Mouse (Mus musculus): ENCODE measurements around the gene Magea2. TPM values are rescaled to one million over a fixed set of nuclear protein-coding genes. Genes with fewer than 3 reads are reported as not detected.

The Magea2 gene
- not detected for polyA plus RNA-seq (2014; fragmentation: Illumina TruSeq; extraction: RNeasy Lipid Tissue Mini Kit (QIAGEN cat#74804); ENCODE audit: low read depth, low replicate concordance)

DNA sequence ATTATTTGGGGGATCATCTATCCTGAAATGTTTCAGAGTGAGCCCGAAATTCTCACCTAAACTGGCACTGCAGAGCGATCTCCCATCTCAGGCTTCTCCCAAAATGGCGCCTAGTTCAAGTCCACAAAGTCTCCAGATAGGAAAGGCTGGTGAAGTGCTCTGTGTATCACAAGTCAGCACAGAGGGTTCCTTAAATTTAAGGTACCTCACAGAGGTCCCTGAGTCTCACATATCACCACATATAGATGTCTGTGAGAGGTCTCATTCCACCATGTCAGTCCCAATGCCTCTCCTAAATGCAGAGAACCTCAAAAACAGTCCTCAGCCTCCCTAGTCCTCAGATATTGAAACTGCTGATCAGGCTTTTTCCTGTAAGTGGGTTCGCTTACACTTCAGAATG is at the start of gene Magea2:
Gene Magea2, minus strand, starts transcription at position 101 of the 400 bp plus-strand sequence.

GRCm38 (mm10) chrX:155128312-155128711 is 34.8 kb upstream of the Magea2 start, which contains the start of gene Cldn34b2:
Cldn34b2 (minus strand) TSS chrX:155128412.

DNA sequence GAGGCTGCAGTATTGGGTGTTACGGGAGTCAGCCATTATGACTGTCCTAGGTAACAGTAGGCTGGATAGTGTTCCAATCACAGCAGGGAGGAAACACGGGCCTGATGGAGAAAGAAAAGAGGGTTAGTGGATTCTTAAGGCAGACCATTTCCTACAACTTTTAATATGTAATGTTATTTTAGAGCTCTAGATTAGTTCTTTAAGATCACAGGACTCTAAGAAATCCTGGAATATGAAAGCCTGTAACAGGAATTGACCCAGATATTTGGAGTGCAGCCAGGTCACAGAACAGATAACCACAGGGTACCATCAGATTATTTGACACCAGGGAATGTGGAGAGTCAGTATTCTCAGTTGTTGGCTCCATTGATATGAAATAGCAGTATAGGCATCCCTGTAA is 3.8 kb downstream of the Magea2 start, which contains the start of gene Magea1:
Gene Magea1, minus strand, starts transcription at position 101 of the 400 bp plus-strand sequence.

DNA sequence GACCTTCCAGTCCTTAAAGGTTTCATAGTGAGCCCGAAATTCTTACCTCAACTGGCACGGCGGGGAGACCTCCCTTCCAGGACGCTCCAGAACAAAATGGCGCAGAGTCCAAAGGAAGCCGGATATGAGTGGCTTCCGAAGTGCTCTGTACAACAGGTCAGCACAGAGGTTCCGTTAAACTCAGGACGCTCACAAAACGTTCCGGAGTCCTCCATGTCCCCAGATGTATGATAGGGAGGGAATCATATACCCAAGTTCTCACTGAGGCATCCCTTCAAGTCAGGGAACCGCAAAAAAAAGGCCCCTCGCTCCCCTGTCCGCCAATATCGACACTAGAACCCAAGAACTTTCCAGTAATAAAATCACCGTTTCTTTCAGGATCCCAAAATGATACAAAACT is 30.4 kb downstream of the Magea2 start, which contains the start of gene Magea5:
Gene Magea5, minus strand, starts transcription at position 101 of the 400 bp plus-strand sequence.

DNA sequence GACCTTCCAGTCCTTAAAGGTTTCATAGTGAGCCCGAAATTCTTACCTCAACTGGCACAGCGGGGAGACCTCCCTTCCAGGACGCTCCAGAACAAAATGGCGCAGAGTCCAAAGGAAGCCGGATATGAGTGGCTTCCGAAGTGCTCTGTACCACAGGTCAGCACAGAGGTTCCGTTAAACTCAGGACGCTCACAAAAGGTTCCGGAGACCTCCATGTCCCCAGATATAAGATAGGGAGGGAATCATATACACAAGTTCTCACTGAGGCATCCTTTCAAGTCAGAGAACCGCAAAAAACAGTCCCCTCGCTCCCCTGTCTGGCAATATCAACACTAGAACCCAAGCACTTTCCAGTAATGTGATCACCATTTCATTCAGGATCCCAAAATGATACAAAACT is 97.7 kb downstream of the Magea2 start, which contains the start of gene Magea8:
Gene Magea8, minus strand, starts transcription at position 101 of the 400 bp plus-strand sequence.

Other genes with a start within 250 kb of the Magea2 start
- not detected for gene Cldn34b1, start 203.4 kb downstream of the Magea2 start, polyA plus RNA-seq (2014; fragmentation: Illumina TruSeq; extraction: RNeasy Lipid Tissue Mini Kit (QIAGEN cat#74804); ENCODE audit: low read depth, low replicate concordance)
- gene Magea6, start 157.7 kb downstream of the Magea2 start, polyA plus RNA-seq (2014; fragmentation: Illumina TruSeq; extraction: RNeasy Lipid Tissue Mini Kit (QIAGEN cat#74804); ENCODE audit: low read depth, low replicate concordance) = not detected
- not detected for gene Magea3, start 144.2 kb downstream of the Magea2 start, polyA plus RNA-seq (2014; fragmentation: Illumina TruSeq; extraction: RNeasy Lipid Tissue Mini Kit (QIAGEN cat#74804); ENCODE audit: low read depth, low replicate concordance)
- gene Magea8, start 97.8 kb downstream of the Magea2 start, polyA plus RNA-seq (2014; fragmentation: Illumina TruSeq; extraction: RNeasy Lipid Tissue Mini Kit (QIAGEN cat#74804); ENCODE audit: low read depth, low replicate concordance) = not detected
- gene Magea5, start 30.5 kb downstream of the Magea2 start, polyA plus RNA-seq (2014; fragmentation: Illumina TruSeq; extraction: RNeasy Lipid Tissue Mini Kit (QIAGEN cat#74804); ENCODE audit: low read depth, low replicate concordance) = not detected
- gene Magea1, start 3.9 kb downstream of the Magea2 start, polyA plus RNA-seq (2014; fragmentation: Illumina TruSeq; extraction: RNeasy Lipid Tissue Mini Kit (QIAGEN cat#74804); ENCODE audit: low read depth, low replicate concordance) = not detected
- gene Cldn34b2, start 34.7 kb upstream of the Magea2 start, polyA plus RNA-seq (2014; fragmentation: Illumina TruSeq; extraction: RNeasy Lipid Tissue Mini Kit (QIAGEN cat#74804); ENCODE audit: low read depth, low replicate concordance) = not detected
- 218 TPM for gene Sat1, start 122.8 kb upstream of the Magea2 start, polyA plus RNA-seq (2014; fragmentation: Illumina TruSeq; extraction: RNeasy Lipid Tissue Mini Kit (QIAGEN cat#74804); ENCODE audit: low read depth, low replicate concordance)
- gene Acot9, start 168.8 kb upstream of the Magea2 start, polyA plus RNA-seq (2014; fragmentation: Illumina TruSeq; extraction: RNeasy Lipid Tissue Mini Kit (QIAGEN cat#74804); ENCODE audit: low read depth, low replicate concordance) = 14.6 TPM
- gene Prdx4, start 247.1 kb upstream of the Magea2 start, polyA plus RNA-seq (2014; fragmentation: Illumina TruSeq; extraction: RNeasy Lipid Tissue Mini Kit (QIAGEN cat#74804); ENCODE audit: low read depth, low replicate concordance) = 179 TPM

Measured in liver, adult 10 weeks (tissue).